Mouse (Mus musculus): ENCODE measurements around the gene Rpl13a.

DNA sequence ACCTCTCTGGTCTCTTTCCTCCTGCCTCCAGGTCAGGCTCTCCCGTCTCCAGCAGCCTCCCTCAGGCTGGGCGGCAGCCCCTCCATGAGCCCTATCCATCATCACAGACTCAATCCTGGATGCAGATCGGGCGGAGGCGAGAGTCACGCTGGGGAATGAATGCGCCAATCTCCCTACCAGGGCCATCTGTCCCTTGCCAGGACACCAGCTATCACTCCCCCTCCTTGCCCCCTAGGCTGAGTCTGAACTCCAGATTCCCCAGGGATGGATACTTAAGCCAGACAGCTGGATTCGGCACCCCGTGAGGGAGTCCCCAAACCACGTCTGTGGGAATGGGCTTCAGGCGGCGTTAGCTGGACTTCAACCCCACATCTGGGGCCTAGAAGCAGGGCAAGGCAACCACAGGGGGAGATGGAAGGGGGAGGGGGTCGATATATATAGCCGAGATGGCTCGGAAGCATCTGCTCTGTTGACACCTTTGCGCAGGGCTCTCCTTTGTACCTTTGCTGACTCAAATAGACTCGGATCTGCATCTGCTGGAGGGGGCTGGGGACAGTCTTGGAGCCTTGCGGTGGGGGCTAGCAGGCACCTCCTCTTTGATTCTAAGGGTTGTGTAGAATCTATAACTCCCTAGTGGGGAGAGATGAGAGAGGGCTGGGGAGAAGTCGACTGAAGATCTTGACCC lies 39.3 kb upstream of the Rpl13a start:
- TF ChIP-seq CTCF (IDR thresholded peaks at IDR 0.05; ENCODE audit: borderline replicate concordance, control insufficient read depth, extremely low read depth, insufficient read depth, low read length, poor library complexity) (no peak), POLR2A (IDR thresholded peaks at IDR 0.05; ENCODE audit: control insufficient read depth, extremely low read depth, insufficient read depth, low read length, poor library complexity) (no peak)
